Mouse (Mus musculus) left cerebral cortex, postnatal 25 days (tissue): Measurements from ENCODE around the gene Ankrd49. TPM values are rescaled to one million over a fixed set of nuclear protein-coding genes. Genes with fewer than 3 reads are reported as not detected.

ENCODE experiments used
- DNase-seq, 2 experiments: peaks; one replicate each; pipeline ENCODE4 v3.0.0; 2022; ENCODE audit warnings: low spot score in 2 of 2, mixed read lengths in 1 of 2
- intact Hi-C: fragments of 180-260 bp; cut with DNase I; formaldehyde crosslinking; loops from one replicate; pipeline ENCODE4 v1.15.1; 2025
- total RNA-seq, 2 experiments: library from RNA; stranded (reverse); gene quantifications; 2 replicates each; pipeline ENCODE4 v1.2.3; 2021

Ankrd49 gene
- total RNA-seq, 2 experiments from 2014 or later, result 14.4 to 15.7 TPM

GRCm38 (mm10) chr9:14751503-14752000 lies 33.1 kb downstream of the Ankrd49 start:
- no peak for DNase-seq
- intact Hi-C loops, result no loop called here

GRCm38 (mm10) chr9:14750901-14751502 lies 33.7 kb downstream of the Ankrd49 start:
- intact Hi-C loops, result no loop called here
- no peak for DNase-seq

DNA sequence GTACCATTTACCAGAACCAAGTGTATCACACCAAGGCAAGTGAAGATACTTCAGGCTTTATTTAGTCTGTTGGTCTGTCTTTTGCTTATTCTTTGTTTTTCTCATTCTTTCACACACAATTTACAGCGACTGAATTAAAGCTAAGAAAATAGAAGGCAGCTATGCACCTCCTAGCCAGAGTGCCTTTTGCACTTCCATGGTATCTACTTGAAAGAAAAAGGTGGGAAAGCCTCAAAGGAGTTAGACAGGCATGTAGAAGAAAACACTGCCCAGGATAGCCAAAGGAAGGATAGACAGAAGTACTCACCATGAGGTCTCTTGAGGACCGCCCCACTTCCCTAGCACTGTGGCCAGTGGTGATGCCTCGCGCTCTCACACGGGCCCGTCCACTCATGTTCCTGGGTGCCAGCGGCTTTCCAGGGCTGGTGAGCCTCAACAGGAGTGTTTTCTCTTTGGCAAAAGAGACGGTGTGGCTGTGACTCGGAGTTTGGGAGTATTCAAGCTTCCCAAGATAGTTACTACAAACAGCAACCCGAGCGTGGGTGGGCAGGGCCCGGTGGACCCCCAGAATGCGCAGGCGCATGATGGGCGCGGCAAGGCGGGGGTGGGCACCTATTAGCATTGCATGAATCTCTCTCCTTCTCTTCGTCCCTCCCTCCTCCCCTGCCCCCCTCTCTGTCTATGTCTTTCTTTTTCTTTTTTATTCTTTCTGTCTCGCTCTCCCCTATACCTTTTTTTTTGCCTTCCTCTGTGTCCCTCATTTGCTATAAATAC lies 44.3 kb downstream of the Ankrd49 start, which contains the start of gene Piwil4:
TSS of gene Piwil4 (minus strand) at position 583 of the 774 bp plus-strand sequence.
- intact Hi-C loops, result no loop called here
- DNase-seq, result no peak

- intact Hi-C loops, result no loop called here
- DNase-seq, result no peak
Observed at GRCm38 (mm10) chr9:14739498-14740150, 45.0 kb downstream of the Ankrd49 start.

DNA sequence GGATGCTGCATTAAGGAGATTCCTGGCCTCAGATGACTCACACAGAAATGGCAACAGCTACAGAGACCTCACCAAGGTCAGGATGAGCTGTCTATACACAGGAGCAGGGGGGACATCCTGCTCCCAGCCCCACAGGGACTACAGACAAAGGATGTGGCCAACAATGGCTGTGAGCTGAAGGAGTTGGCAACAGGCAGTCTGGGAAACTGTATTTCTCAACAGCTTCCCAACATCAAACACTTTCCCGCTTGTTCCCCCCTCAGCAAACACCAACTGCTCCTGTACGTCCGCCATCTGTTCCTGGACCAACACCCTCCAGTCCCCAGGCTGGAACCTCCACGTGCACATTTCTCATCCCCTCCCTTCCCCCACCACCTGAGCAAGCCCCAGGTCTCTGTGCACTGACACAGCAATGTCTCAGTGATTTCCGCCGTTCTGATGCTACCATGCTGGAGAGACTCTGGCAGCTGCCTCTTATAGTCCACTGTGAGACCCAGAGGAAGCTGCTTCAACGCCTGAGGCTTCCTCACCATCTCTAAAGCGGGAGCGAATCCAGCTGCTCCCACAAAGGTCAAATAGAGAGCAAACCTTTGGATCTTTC lies 53.6 kb downstream of the Ankrd49 start:
- intact Hi-C loops, result no loop called here

More for the DNA sequence above, 53.6 kb downstream of the Ankrd49 start:
- DNase-seq, result no peak

Other genes with a start within 250 kb of the Ankrd49 start
- 10 to 100 TPM; 13.6 to 15.8 TPM for gene Amotl1, start 139.8 kb downstream of the Ankrd49 start, total RNA-seq
- not detected for gene Piwil4, start 44.1 kb downstream of the Ankrd49 start, total RNA-seq
- under 1 TPM; 0.16 to 0.27 TPM for gene Fut4, start 32.5 kb downstream of the Ankrd49 start, total RNA-seq
- not detected for gene 1700012B09Rik, start 13.8 kb downstream of the Ankrd49 start, total RNA-seq
- 10 to 100 TPM; 13.8 to 16.1 TPM for gene Mre11a, start 202 bp downstream of the Ankrd49 start, total RNA-seq
- gene Gpr83, start 75.4 kb upstream of the Ankrd49 start, total RNA-seq, result 10 to 100 TPM; 19.5 to 30.2 TPM
- gene Izumo1r, start 119.1 kb upstream of the Ankrd49 start, total RNA-seq, result not detected